Mouse (Mus musculus) limb, embryonic 13.5 days (tissue): ENCODE data around the gene Ccdc169. TPM values are rescaled to one million over a fixed set of nuclear protein-coding genes. Genes with fewer than 3 reads are reported as not detected.

ENCODE experiments used
- ATAC-seq: fragments of 200-750 bp; cut with Nextera tagmentation; 2 replicates; pipeline ENCODE4 v1.8.0; 2017; ENCODE audit warnings: low read depth, moderate number of reproducible peaks, moderate TSS enrichment; ENCODE audit not compliant: low FRiP score
- H3K27ac ChIP-seq: fragments of 300-500 bp; sonication (generic); 2 replicates; pipeline ENCODE4 v1.5.1; 2015; ENCODE audit warnings: inconsistent platforms, mild to moderate bottlenecking, moderate library complexity
- H3K27me3 ChIP-seq: fragments of 300-500 bp; sonication (generic); 2 replicates; pipeline ENCODE4 v1.6.1; 2015; ENCODE audit warnings: mild to moderate bottlenecking, inconsistent platforms
- H3K36me3 ChIP-seq: fragments of 300-500 bp; sonication (generic); 2 replicates; pipeline ENCODE4 v1.6.1; 2015; ENCODE audit warnings: inconsistent platforms, mild to moderate bottlenecking, moderate library complexity
- H3K4me1 ChIP-seq: fragments of 300-500 bp; sonication (generic); 2 replicates; pipeline ENCODE4 v1.6.1; 2015; ENCODE audit warnings: inconsistent platforms
- H3K4me2 ChIP-seq: fragments of 300-500 bp; sonication (generic); replicated peaks from 2 replicates; pipeline ENCODE4 v1.6.1; 2015; ENCODE audit warnings: inconsistent platforms, mild to moderate bottlenecking, moderate library complexity
- H3K4me3 ChIP-seq: fragments of 300-500 bp; sonication (generic); 2 replicates; pipeline ENCODE4 v1.5.1; 2015; ENCODE audit warnings: moderate library complexity, mild to moderate bottlenecking, inconsistent platforms
- H3K9ac ChIP-seq: fragments of 300-500 bp; sonication (generic); 2 replicates; pipeline ENCODE4 v1.6.1; 2015; ENCODE audit warnings: mild to moderate bottlenecking, inconsistent platforms
- H3K9me3 ChIP-seq: fragments of 300-500 bp; sonication (generic); 2 replicates; pipeline ENCODE4 v1.6.1; 2016; ENCODE audit warnings: inconsistent platforms
- whole genome bisulfite sequencing: fragments of 180-500 bp; shearing (Covaris S2); methylation state at CpG from one replicate; pipeline ENCODE4 v1.1.7; 2015; 5-methylcytosine and 5-hydroxymethylcytosine counted together
- microRNA-seq: library from miRNA; unstranded; fragments of <30 nt; microRNA quantifications from one replicate; pipeline ENCODE4, GENCODE M21; 2016
- polyA plus RNA-seq: library from polyadenylated mRNA; unstranded; fragments of >200 nt; fragmentation: Nextera tagmentation; extraction: Ambion mirVana; gene quantifications from 2 replicates; pipeline ENCODE4 v1.2.1, GENCODE M21; 2015

The Ccdc169 gene
- polyA plus RNA-seq, 1 experiment from 2014 or later = 0.10 TPM

DNA sequence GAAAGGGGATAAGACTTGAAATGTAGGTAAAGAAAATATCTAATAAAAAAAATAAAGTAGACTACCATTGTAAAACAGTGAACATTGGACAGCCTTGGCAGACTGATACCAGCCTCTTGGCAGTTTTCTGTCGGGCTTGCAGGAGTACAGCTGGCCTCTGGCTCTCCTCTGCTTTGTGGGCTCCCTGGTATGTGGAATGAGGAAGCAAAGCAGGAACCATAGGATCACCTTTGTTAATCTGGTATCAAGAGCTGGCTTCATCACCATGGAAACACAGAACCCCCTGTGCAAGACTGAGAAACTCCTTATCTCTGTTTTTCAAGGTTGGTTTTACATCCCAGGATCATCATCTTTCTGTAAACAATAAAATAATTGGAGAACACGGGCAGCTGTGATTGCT lies 75.1 kb downstream of the Ccdc169 start:
- no peaks in the 10 kb centered on the region for H3K36me3 ChIP-seq
- H3K4me3 ChIP-seq = no peak overlapping the region
- no peak overlapping the region for H3K27ac ChIP-seq
- H3K9ac ChIP-seq = no peak overlapping the region
- H3K4me2 ChIP-seq = no peak overlapping the region
- peaks cover 13% of the 10 kb centered on the region; the same call in 1 of the 2 replicates for H3K4me1 ChIP-seq
- H3K9me3 ChIP-seq = no peaks in the 10 kb centered on the region
- ATAC-seq = no peak
- WGBS = 40% methylated on average over 2 of the region's 2 CpGs
- no peaks in the 10 kb centered on the region for H3K27me3 ChIP-seq

DNA sequence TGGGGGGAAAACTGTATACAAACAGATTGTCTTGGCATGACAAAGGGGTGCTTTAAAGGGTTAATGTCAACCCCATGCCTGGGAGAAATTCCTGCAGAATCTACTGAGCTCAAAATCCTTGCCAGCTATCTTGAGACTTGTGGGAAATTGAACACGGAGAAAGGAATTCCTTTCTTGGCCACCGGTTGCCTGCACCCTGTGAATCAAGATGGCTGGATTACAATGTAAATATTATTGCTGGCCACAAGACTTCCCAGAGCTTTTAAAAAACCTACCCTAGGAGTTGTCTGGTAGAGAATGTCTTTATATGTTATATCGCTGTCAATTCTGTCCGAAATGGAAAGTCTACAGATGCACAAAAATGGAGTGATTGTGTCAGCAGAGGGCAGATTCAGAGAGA lies 76.6 kb downstream of the Ccdc169 start:
- WGBS = 44% methylated on average over 4 of the region's 4 CpGs
- H3K4me3 ChIP-seq = no peak overlapping the region
- no peak overlapping the region for H3K9ac ChIP-seq
- no peaks in the 10 kb centered on the region for H3K36me3 ChIP-seq
- H3K27ac ChIP-seq = peak overlapping the region; percentile 59
- no peaks in the 10 kb centered on the region for H3K9me3 ChIP-seq
- H3K4me2 ChIP-seq = no peak overlapping the region
- no peaks in the 10 kb centered on the region for H3K27me3 ChIP-seq
- ATAC-seq = no peak
- peaks cover 13% of the 10 kb centered on the region; the same call in 1 of the 2 replicates for H3K4me1 ChIP-seq

DNA sequence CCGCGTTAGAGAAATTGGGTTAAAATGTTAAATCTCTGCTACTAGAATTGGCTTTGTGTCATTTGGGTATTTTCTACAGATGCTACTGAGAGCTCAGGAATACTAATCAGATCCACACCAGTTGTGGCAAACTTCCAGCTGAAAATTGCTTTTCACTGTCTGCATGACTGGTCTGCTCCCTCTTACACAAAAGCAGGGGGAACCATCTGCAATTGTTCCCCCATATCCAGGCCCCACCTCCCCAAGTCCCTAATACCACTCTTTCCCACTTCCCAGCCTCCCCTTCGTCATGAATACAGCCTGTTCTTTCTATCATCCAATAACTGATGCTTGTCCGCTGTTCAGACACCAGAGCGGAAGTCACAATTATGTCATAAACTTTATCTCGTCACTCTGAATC lies 77.3 kb downstream of the Ccdc169 start:
- H3K4me1 ChIP-seq = peaks cover 13% of the 10 kb centered on the region; the same call in 1 of the 2 replicates
- ATAC-seq = no peak
- no peak overlapping the region for H3K4me3 ChIP-seq
- H3K27me3 ChIP-seq = no peaks in the 10 kb centered on the region
- 75% methylated on average over 6 of the region's 6 CpGs for WGBS
- H3K9me3 ChIP-seq = no peaks in the 10 kb centered on the region
- no peak overlapping the region for H3K4me2 ChIP-seq
- no peaks in the 10 kb centered on the region for H3K36me3 ChIP-seq
- no peak overlapping the region for H3K9ac ChIP-seq
- H3K27ac ChIP-seq = peak overlapping the region; percentile 59

- 77% methylated on average over 2 of the region's 2 CpGs for WGBS
- H3K9ac ChIP-seq = no peak overlapping the region
- ATAC-seq = no peak
- peaks cover 8% of the 10 kb centered on the region; the same call in 1 of the 2 replicates for H3K27me3 ChIP-seq
- H3K36me3 ChIP-seq = no peaks in the 10 kb centered on the region
- H3K27ac ChIP-seq = no peak overlapping the region
- H3K4me2 ChIP-seq = no peak overlapping the region
- H3K9me3 ChIP-seq = 0 out of 2 replicates have a peak, but pooled peaks cover 6% of the 10 kb centered on the region
- H3K4me3 ChIP-seq = no peak overlapping the region
- peaks cover 7% of the 10 kb centered on the region; the same call in 1 of the 2 replicates for H3K4me1 ChIP-seq
Measured at GRCm38 (mm10) chr3:55222502-55222901, 85.4 kb downstream of the Ccdc169 start.

Small RNAs within 50 kb of the gene (microRNA-seq; reads per million reads assigned to microRNA genes)
- gene Gm22029 = not detected

Other genes starting within 250 kb of the Ccdc169 start
- 0.13 and 0.23 TPM in 2 replicates for gene Sertm1, start 221.5 kb upstream of the Ccdc169 start, polyA plus RNA-seq
- 1.6 and 2.3 TPM in 2 replicates for gene Ccna1, start 81.8 kb upstream of the Ccdc169 start, polyA plus RNA-seq
- gene Spg20, start 25.2 kb upstream of the Ccdc169 start, polyA plus RNA-seq = 87.7 and 92.6 TPM in 2 replicates
- not detected in 2 replicates for gene Sohlh2, start 44.7 kb downstream of the Ccdc169 start, polyA plus RNA-seq
- gene Dclk1, start 105.0 kb downstream of the Ccdc169 start, polyA plus RNA-seq = 73.5 and 84.6 TPM in 2 replicates